Mouse (Mus musculus) lung, adult 2 months (tissue): ENCODE data around the gene Slc9a6. TPM values are rescaled to one million over a fixed set of nuclear protein-coding genes. Genes with fewer than 3 reads are reported as not detected.

Experiments used
- DNase-seq: peaks from one replicate; pipeline ENCODE4 v3.0.0; 2022
- H3K4me1 ChIP-seq: fragments of 200-500 bp; 2 replicates; pipeline ENCODE4 v1.6.1; 2011; ENCODE audit warnings: low read length; ENCODE audit not compliant: control insufficient read depth, insufficient read depth
- H3K4me3 ChIP-seq: fragments of 200-500 bp; replicated peaks from 2 replicates; pipeline ENCODE3; 2011; ENCODE audit warnings: low read depth, mild to moderate bottlenecking, control low read depth, low read length; ENCODE audit errors: extremely low read depth
- CTCF ChIP-seq: fragments of 200-500 bp; IDR thresholded peaks from 2 replicates; pipeline ENCODE4 v1.5.1; 2011; ENCODE audit warnings: mild to moderate bottlenecking, low read length, control low read depth; ENCODE audit not compliant: insufficient read depth
- POLR2A ChIP-seq: fragments of 200-500 bp; IDR thresholded peaks from 2 replicates; pipeline ENCODE4 v1.6.1; 2011; ENCODE audit warnings: low read depth, mild to moderate bottlenecking, control low read depth, low read length, borderline replicate concordance; ENCODE audit errors: extremely low read depth
- WGBS: fragments of 180-500 bp; shearing (Covaris S2); methylation state at CpG from one replicate; pipeline ENCODE4 v1.1.7; 2018; 5-methylcytosine and 5-hydroxymethylcytosine counted together
- polyA plus RNA-seq: library from polyadenylated mRNA; depleted of rRNA; stranded (reverse); fragments of >200 nt; gene quantifications from 2 replicates; pipeline ENCODE4 v1.2.3, GENCODE M21; 2012; rRNA removed

Slc9a6 gene
- polyA plus RNA-seq, 1 experiment = 29.9 TPM

- Histone ChIP-seq H3K4me1 (no peaks in the 10 kb centered on the region), H3K4me3 (no peak overlapping the region)
- TF ChIP-seq CTCF = no peak
- no peak for TF ChIP-seq POLR2A
- no peak for DNase-seq
- WGBS = 68% methylated on average over 10 of the region's 10 CpGs
Measured at GRCm38 (mm10) chrX:56683521-56683920, 74.0 kb downstream of the Slc9a6 start.

GRCm38 (mm10) chrX:56692554-56692953, 83.0 kb downstream of the Slc9a6 start:
- no peaks in the 10 kb centered on the region for H3K4me1 ChIP-seq
- 81% methylated on average over 6 of the region's 6 CpGs for WGBS
- TF ChIP-seq POLR2A = no peak
- no peak for TF ChIP-seq CTCF
- no peak overlapping the region for H3K4me3 ChIP-seq
- no peak for DNase-seq

- TF ChIP-seq POLR2A (no peak), CTCF (no peak)
- no peaks in the 10 kb centered on the region for H3K4me1 ChIP-seq
- no peak overlapping the region for H3K4me3 ChIP-seq
- DNase-seq = no peak
- 82% methylated on average over 2 of the region's 2 CpGs for WGBS
Measured at GRCm38 (mm10) chrX:56694539-56694938, 85.0 kb downstream of the Slc9a6 start.

GRCm38 (mm10) chrX:56697199-56697780, 87.7 kb downstream of the Slc9a6 start:
- WGBS = 74% methylated on average over 6 of the region's 6 CpGs
- TF ChIP-seq CTCF (no peak), POLR2A (no peak)

GRCm38 (mm10) chrX:56697886-56698285, 88.3 kb downstream of the Slc9a6 start:
- Histone ChIP-seq H3K4me1 (no peaks in the 10 kb centered on the region), H3K4me3 (no peak overlapping the region)
- WGBS = 70% methylated on average over 4 of the region's 4 CpGs
- DNase-seq = no peak
- TF ChIP-seq CTCF = no peak

More at GRCm38 (mm10) chrX:56697199-56697780, 87.7 kb downstream of the Slc9a6 start:
- DNase-seq = no peak
- Histone ChIP-seq H3K4me1 (no peaks in the 10 kb centered on the region), H3K4me3 (no peak overlapping the region)

GRCm38 (mm10) chrX:56701261-56701660, 91.7 kb downstream of the Slc9a6 start:
- H3K4me1 ChIP-seq = no peaks in the 10 kb centered on the region
- 62% methylated on average over 3 of the region's 3 CpGs for WGBS
- TF ChIP-seq POLR2A = no peak
- TF ChIP-seq CTCF = no peak
- no peak overlapping the region for H3K4me3 ChIP-seq
- DNase-seq = no peak

GRCm38 (mm10) chrX:56703965-56704562, 94.5 kb downstream of the Slc9a6 start:
- no peaks in the 10 kb centered on the region for H3K4me1 ChIP-seq
- no peak for DNase-seq
- 70% methylated on average over 8 of the region's 8 CpGs for WGBS
- no peak overlapping the region for H3K4me3 ChIP-seq
- TF ChIP-seq POLR2A = no peak
- TF ChIP-seq CTCF = no peak

- TF ChIP-seq CTCF (no peak), POLR2A (no peak)
Measured at GRCm38 (mm10) chrX:56708592-56709370, 99.2 kb downstream of the Slc9a6 start.

GRCm38 (mm10) chrX:56710522-56710921, 101.0 kb downstream of the Slc9a6 start:
- no peak for TF ChIP-seq CTCF
- TF ChIP-seq POLR2A = no peak
- Histone ChIP-seq H3K4me1 (no peaks in the 10 kb centered on the region), H3K4me3 (no peak overlapping the region)
- WGBS = 70% methylated on average over 1 of the region's 1 CpGs
- DNase-seq = no peak

More at GRCm38 (mm10) chrX:56708592-56709370, 99.2 kb downstream of the Slc9a6 start:
- H3K4me1 ChIP-seq = no peaks in the 10 kb centered on the region
- WGBS = 56% methylated on average over 6 of the region's 6 CpGs
- H3K4me3 ChIP-seq = no peak overlapping the region
- DNase-seq = no peak

- Histone ChIP-seq H3K4me1 (no peaks in the 10 kb centered on the region), H3K4me3 (no peak overlapping the region)
- no peak for DNase-seq
- 73% methylated on average over 1 of the region's 1 CpGs for WGBS
- TF ChIP-seq POLR2A = no peak
- TF ChIP-seq CTCF = no peak
Measured at GRCm38 (mm10) chrX:56712666-56713065, 103.1 kb downstream of the Slc9a6 start.

Other genes starting within 250 kb of the Slc9a6 start
- gene Smim10l2a, start 235.2 kb upstream of the Slc9a6 start, polyA plus RNA-seq = 1.1 and 1.4 TPM in 2 replicates
- not detected in 2 replicates for gene Gm2174, start 161.8 kb upstream of the Slc9a6 start, polyA plus RNA-seq
- gene Ints6l, start 154.9 kb upstream of the Slc9a6 start, polyA plus RNA-seq = 15.4 and 24.4 TPM in 2 replicates
- not detected in 2 replicates for gene Gm10477, start 85.0 kb upstream of the Slc9a6 start, polyA plus RNA-seq
- gene Gm648, start 60.2 kb upstream of the Slc9a6 start, polyA plus RNA-seq = not detected in 2 replicates
- 5.0 and 8.3 TPM in 2 replicates for gene Mmgt1, start 11.7 kb upstream of the Slc9a6 start, polyA plus RNA-seq
- gene Fhl1, start 122.0 kb downstream of the Slc9a6 start, polyA plus RNA-seq = 559 and 762 TPM in 2 replicates
- gene Map7d3, start 212.6 kb downstream of the Slc9a6 start, polyA plus RNA-seq = 0.09 and 0.19 TPM in 2 replicates